Mouse (Mus musculus) v-Abl transformed pro-B cells (cell line): Measurements from ENCODE around the gene Ddx25.

Source experiments
- in situ Hi-C, 2 experiments: fragments of 400-800 bp; cut with MboI; formaldehyde crosslinking; loops; one replicate each; pipeline ENCODE4 v1.15.1; 2025; ENCODE audit not compliant: unreplicated experiment in 2 of 2

Gene Ddx25

DNA sequence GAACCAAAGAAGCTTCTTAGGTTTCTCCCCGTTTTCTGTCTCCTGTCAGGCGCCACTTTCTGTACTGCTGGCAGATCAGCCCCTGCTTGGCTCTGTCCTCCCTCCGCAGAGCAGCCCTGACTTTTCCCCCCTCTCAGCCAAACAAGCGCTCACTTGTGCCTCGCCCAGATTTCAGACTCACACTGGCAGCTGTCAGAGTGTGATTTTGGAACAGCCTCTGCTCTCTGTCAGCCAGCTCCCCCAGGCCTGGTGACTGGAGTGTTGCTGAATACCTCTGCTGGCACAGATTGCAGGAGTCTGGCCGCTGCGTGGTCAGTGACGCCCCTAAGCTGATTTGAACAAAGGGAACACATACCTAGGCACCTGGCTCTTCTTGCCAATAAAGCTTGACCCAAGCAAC lies 50.1 kb downstream of the Ddx25 start:
- in situ Hi-C loops, result loop anchor here in 1 of 2 experiments (25.0 kb wide), 1 partner anchor 1146 kb away; no protein-coding TSS in a partner anchor

DNA sequence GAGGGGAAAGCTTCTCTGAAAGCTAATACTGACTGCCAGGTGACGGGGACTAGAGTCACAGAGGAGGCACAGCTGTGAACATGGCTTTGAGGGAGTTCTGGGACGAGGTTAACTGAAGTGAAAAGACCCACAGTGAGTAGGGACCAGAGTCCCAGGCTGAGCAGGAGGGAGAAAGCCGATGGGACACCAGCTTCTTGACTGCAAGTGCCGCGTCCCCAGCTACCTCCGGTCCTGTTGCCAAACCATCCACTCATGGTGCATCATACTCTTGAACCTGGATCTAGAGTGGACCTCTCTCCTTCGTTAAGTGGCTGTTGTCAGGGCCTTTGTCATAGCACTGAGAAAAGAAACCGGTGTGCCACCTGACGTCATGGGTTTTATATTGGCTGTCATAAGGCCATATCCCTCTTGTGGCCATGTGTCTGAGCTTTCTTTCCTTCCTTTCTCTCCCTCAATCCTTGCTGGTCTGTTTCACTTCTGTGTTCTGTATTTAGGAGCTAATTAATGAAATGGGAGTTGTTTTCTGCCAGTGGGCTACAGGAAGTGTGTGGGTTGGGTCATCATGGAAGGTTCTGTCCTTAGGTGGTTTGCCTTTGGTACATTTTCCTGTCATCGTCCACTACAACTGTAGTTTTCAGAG lies 55.8 kb downstream of the Ddx25 start:
- in situ Hi-C loops, result loop anchor here in 1 of 2 experiments (25.0 kb wide), 1 partner anchor 1140 kb away; no protein-coding TSS in a partner anchor

DNA sequence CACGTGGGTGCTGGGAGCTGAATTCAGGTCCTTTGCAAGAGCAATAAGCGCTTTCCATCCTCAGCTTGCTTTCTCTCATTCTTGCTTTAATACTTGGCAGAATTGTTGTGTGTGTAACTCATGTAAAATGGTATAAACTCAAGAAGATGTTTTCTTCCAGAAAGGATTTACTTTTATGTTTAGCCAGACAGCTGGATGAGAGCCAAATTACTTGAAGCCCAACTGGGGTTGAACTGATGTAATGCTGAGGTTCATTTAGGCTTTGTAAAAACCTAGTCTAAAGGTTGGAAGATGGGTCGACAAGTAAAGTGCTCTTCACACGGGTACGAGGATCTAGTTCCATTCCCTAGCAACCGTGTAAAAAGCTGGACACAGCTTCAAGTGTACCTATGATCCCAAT lies 58.4 kb downstream of the Ddx25 start:
- in situ Hi-C loops, result loop anchor here in 1 of 2 experiments (25.0 kb wide), 1 partner anchor 1138 kb away; no protein-coding TSS in a partner anchor

DNA sequence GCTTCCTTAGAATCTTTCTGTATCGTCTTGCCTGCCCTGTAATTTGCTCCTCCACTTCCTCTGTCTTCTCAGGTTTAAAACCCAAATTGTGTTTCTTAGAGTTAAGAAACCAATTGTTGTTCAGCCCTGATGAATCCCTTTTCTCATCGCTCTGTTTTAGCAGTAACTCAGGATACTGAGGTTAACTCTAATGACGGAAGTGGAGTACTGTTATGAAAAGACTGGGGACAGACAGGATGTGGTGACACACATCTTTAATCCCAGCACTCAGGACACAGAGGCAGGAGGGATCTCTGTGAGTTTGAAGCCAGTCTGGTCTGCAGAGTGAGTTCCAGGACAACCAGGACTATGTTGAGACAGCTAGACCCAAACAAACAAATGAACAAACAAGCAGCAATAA lies 62.9 kb downstream of the Ddx25 start:
- in situ Hi-C loops, result no loop called here

DNA sequence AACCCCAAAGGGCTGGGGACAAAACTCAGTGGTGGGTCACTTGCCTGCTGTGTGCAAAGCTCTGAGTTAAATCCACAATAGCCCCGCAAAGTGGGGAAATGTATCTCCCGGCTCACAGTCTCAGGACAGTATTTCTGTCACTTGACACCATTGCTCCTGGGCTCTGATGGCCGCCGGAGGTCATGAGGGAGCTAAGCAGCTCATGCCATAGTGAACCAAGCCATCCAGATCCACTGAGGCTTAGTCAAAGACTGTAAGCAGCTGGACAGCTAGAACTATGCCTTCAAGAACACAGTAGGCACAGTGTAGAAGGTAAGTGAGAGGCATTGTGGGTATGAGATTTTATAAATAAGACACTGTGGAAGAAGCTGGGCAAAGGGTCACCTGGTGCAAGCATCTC lies 63.4 kb downstream of the Ddx25 start:
- in situ Hi-C loops, result no loop called here

DNA sequence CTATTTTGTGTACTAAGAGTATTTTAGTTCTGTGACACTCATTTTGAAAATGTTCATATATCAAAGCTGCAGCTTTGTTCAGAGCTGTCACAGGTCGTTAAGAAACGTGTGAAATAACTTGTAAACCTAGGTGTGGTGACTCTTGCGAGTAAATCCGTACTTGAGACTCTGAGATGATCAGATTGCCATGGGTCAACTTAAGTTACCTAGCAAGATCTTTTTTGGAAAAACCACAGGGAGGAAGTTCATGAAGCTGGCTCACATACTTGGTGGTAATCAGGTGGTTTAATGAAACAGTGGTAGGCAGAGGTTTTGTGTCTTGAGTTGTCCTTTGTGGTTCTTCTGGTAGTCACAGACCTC lies 64.6 kb downstream of the Ddx25 start:
- in situ Hi-C loops, result no loop called here

DNA sequence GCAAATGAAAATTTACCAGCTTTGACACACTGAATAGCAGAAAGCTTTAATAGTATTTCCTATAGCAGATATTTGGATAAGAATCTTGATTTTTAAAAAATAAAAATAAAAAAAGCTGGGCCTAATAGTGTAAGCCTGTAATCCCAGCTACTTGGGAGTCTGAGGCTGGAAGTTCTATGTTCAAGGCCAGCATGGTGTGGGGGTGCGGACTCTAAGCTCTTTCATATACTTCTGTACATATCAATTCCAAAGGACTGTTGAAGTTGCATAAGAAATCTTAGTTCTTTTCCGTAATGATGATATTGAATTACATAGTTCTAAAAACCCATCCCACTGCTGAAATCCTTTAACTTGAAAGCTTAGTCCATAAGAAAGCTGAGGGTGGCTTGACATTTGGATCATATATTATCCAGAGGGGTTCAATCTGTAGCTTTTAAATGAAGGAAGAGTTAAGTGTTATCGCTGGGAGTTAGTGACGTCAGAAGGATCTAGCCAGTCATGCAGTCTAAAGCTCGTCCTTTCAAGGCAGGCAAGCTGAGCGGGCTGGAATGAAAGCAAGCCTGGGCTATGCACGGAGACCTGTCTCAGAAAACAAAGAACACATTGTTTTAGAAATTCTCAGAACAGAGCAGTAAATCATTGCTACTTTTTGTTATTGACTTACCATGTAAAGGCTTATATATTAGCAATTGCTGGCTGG lies 65.1 kb downstream of the Ddx25 start:
- in situ Hi-C loops, result no loop called here

DNA sequence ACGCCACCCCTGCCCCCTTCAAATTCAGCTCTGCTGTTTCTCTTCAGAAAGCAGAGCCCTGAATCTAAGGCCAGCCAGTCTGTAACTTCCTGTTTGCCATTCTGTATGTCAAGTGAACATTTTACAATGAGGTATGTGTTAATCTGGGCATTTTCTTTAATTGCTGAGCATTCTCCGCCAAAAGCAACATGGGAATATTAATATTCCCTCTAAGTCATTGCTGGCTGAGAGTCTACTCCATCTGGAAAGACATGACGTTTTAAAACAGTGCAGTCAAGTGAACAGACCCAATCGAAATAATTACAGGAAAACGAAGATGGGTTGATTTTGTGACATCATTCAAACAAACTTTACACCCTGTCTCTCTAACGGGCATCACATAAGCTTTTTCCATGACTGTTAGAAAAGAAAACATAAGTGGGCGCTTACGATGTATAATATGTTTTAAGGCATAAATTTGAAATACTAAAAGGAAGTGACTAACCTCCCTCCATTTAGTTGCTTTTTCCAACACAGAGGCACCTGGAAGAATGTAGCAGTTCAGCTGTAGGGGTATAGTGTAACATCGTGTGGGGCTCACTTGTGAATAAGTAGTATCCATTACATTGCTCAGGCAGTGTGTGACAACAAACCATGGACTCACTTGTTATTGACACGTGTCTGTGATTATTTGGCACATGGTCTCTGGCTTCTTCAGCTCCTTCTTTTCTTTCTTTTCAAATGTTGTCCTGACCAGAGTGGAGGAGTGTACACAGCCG lies 67.0 kb downstream of the Ddx25 start:
- in situ Hi-C loops, result no loop called here

DNA sequence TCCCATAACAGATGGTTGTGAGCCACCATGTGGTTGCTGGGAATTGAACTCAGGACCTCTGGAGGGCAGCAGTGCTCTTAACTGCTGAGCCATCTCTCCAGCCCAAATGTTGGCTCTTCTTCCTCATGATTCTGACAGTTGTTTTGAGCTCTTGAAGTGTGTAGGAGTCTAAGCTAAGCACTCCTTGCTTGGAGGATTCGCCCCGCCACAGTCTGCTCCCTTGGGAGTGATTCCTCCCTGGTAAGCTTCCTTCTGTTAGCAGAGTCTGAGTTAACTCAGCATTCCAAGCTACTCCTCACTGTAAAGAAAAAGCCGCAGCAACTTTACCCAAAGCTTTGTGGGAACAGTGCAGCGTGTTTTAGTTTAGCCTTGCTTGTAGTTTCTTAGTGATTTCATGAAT lies 69.8 kb downstream of the Ddx25 start:
- in situ Hi-C loops, result no loop called here
